Mouse (Mus musculus) frontal cortex, postnatal 36 days (tissue): ENCODE results near the gene Snta1.

ENCODE experiments used
- DNase-seq, 2 experiments: peaks; one replicate each; pipeline ENCODE4 v3.0.0; 2022; ENCODE audit warnings: low spot score in 2 of 2

Gene Snta1

GRCm38 (mm10) chr2:154407643-154408445 lies at the start of gene Snta1:
Gene Snta1, minus strand, starts transcription at chr2:154408099.
- peak; percentile 72 to 76 for DNase-seq

GRCm38 (mm10) chr2:154456621-154457020 lies 48.7 kb upstream of the Snta1 start:
- DNase-seq, result no peak

- peak; percentile 44 to 49 for DNase-seq
Measured at GRCm38 (mm10) chr2:154455776-154456175, 47.9 kb upstream of the Snta1 start.

- DNase-seq, result peak in 1 of 2 experiments; percentile 30
Measured at GRCm38 (mm10) chr2:154454605-154455004, 46.7 kb upstream of the Snta1 start.

- DNase-seq, result no peak
Measured at GRCm38 (mm10) chr2:154454099-154454498, 46.2 kb upstream of the Snta1 start.

- no peak for DNase-seq
Measured at GRCm38 (mm10) chr2:154452951-154453350, 45.1 kb upstream of the Snta1 start.

GRCm38 (mm10) chr2:154448633-154449032 lies 40.7 kb upstream of the Snta1 start:
- DNase-seq, result no peak

- no peak for DNase-seq
Measured at GRCm38 (mm10) chr2:154447821-154448220, 39.9 kb upstream of the Snta1 start.

GRCm38 (mm10) chr2:154440453-154440852 lies 32.6 kb upstream of the Snta1 start:
- no peak for DNase-seq

GRCm38 (mm10) chr2:154437191-154437527 lies 29.3 kb upstream of the Snta1 start:
- no peak for DNase-seq

GRCm38 (mm10) chr2:154436458-154437190 lies 28.7 kb upstream of the Snta1 start, which contains the start of gene Cbfa2t2:
Gene Cbfa2t2, plus strand, starts transcription at chr2:154436481.
- DNase-seq, result peak in 1 of 2 experiments; percentile 49

GRCm38 (mm10) chr2:154436076-154436457 lies 28.2 kb upstream of the Snta1 start:
- peak; percentile 96 to 98 for DNase-seq

- DNase-seq, result no peak
Measured at GRCm38 (mm10) chr2:154434690-154435089, 26.8 kb upstream of the Snta1 start.

- no peak for DNase-seq
Measured at GRCm38 (mm10) chr2:154433391-154433790, 25.5 kb upstream of the Snta1 start.

GRCm38 (mm10) chr2:154432696-154433095 lies 24.8 kb upstream of the Snta1 start:
- no peak for DNase-seq

- DNase-seq, result no peak
Measured at GRCm38 (mm10) chr2:154430566-154430965, 22.7 kb upstream of the Snta1 start.

GRCm38 (mm10) chr2:154427853-154428360 lies 20.0 kb upstream of the Snta1 start:
- DNase-seq, result no peak

- no peak for DNase-seq
Measured at GRCm38 (mm10) chr2:154426905-154427852, 19.3 kb upstream of the Snta1 start.

- no peak for DNase-seq
Measured at GRCm38 (mm10) chr2:154426188-154426904, 18.4 kb upstream of the Snta1 start.

- no peak for DNase-seq
Measured at GRCm38 (mm10) chr2:154425522-154425921, 17.6 kb upstream of the Snta1 start.

- no peak for DNase-seq
Measured at GRCm38 (mm10) chr2:154423548-154423947, 15.6 kb upstream of the Snta1 start.
